Mouse (Mus musculus): ENCODE measurements around the gene Tmbim4.

GRCm38 (mm10) chr10:120189276-120189675 lies 12.1 kb upstream of the Tmbim4 start:
- TF ChIP-seq CTCF (IDR thresholded peaks at IDR 0.05; ENCODE audit: low read depth): no peak
- TF ChIP-seq EP300 (optimal IDR thresholded peaks at IDR 0.05): no peak
